Mouse (Mus musculus): ENCODE results near the gene Slc17a7. TPM values are rescaled to one million over a fixed set of nuclear protein-coding genes. Genes with fewer than 3 reads are reported as not detected.
A peak's percentile ranks its signal among the peaks of the same experiment; 100 is the strongest.

Gene Slc17a7
- polyA plus RNA-seq, 2 experiments: 0.18 to 0.58 TPM

- Histone ChIP-seq H3K9ac (ENCODE audit: low read depth, low read length, severe bottlenecking) (no peak overlapping the region), H3K4me2 (replicated peaks; ENCODE audit: low read depth, low read length, severe bottlenecking) (no peak overlapping the region), H3K27me3 (ENCODE audit: control insufficient read depth, insufficient read depth, low read length) (no peaks in the 10 kb centered on the region), H3K4me3 (replicated peaks; ENCODE audit: low read length) (no peak overlapping the region), H3K9me3 (ENCODE audit: control insufficient read depth, low read length) (no peaks in the 10 kb centered on the region), H3K36me3 (ENCODE audit: control insufficient read depth, insufficient read depth, low read length) (peaks cover 97% of the 10 kb centered on the region), H3K27ac (replicated peaks; ENCODE audit: low read depth, low read length) (no peak overlapping the region), H3K4me1 (ENCODE audit: control insufficient read depth, insufficient read depth, low read length) (no peaks in the 10 kb centered on the region)
- WGBS: 94% methylated on average over 7 of the region's 7 CpGs
- no peak for DNase-seq (ENCODE audit: low spot score)
- TF ChIP-seq POLR2A (IDR thresholded peaks at IDR 0.05; ENCODE audit: borderline replicate concordance, extremely low read depth, insufficient read depth, insufficient read length): no peak
- no peak for ATAC-seq (ENCODE audit: low FRiP score, low read depth)
Measured at GRCm38 (mm10) chr7:45224826-45225225, 61.1 kb downstream of the Slc17a7 start.

MicroRNA genes within 50 kb of the gene (microRNA counts, 519-probe panel; counts per million panel counts)
- 2,516 counts per million, percentile 42 among the panel's probes with 10 or more counts for microRNA mmu-miR-150

Small RNA genes lying within 50 kb of the gene (microRNA-seq; reads per million reads assigned to microRNA genes)
- 12.1 reads per million, percentile 23 among the genes with 10 or more reads in this experiment for gene Mir150
- gene Mir5121: 18.5 reads per million, percentile 29 among the genes with 10 or more reads in this experiment
- not detected for gene Mir7055

Other genes starting within 250 kb of the Slc17a7 start
Only the 30 nearest of the 34 such genes appear.
- gene Tsks, start 220.7 kb upstream of the Slc17a7 start, polyA plus RNA-seq (2012; rRNA removed): 0.05 TPM in 1 of 2 replicates, not detected in the other
- 0.14 TPM in 1 of 2 replicates, not detected in the other for gene Tsks, start 220.7 kb upstream of the Slc17a7 start, polyA plus RNA-seq (2014; fragmentation: Nextera tagmentation; extraction: Ambion mirVana)
- gene Cpt1c, start 189.1 kb upstream of the Slc17a7 start, polyA plus RNA-seq (2012; rRNA removed): 78.9 and 115 TPM in 2 replicates
- 26.3 and 33.6 TPM in 2 replicates for gene Cpt1c, start 189.1 kb upstream of the Slc17a7 start, polyA plus RNA-seq (2014; fragmentation: Nextera tagmentation; extraction: Ambion mirVana)
- gene Prmt1, start 177.4 kb upstream of the Slc17a7 start, polyA plus RNA-seq (2012; rRNA removed): 607 and 720 TPM in 2 replicates
- 166 and 187 TPM in 2 replicates for gene Prmt1, start 177.4 kb upstream of the Slc17a7 start, polyA plus RNA-seq (2014; fragmentation: Nextera tagmentation; extraction: Ambion mirVana)
- 142 and 168 TPM in 2 replicates for gene Irf3, start 166.3 kb upstream of the Slc17a7 start, polyA plus RNA-seq (2012; rRNA removed)
- 92.5 and 92.7 TPM in 2 replicates for gene Irf3, start 166.3 kb upstream of the Slc17a7 start, polyA plus RNA-seq (2014; fragmentation: Nextera tagmentation; extraction: Ambion mirVana)
- 81.3 and 104 TPM in 2 replicates for gene Bcl2l12, start 165.2 kb upstream of the Slc17a7 start, polyA plus RNA-seq (2012; rRNA removed)
- 54.9 and 62.9 TPM in 2 replicates for gene Bcl2l12, start 165.2 kb upstream of the Slc17a7 start, polyA plus RNA-seq (2014; fragmentation: Nextera tagmentation; extraction: Ambion mirVana)
- 114 and 135 TPM in 2 replicates for gene Scaf1, start 147.6 kb upstream of the Slc17a7 start, polyA plus RNA-seq (2012; rRNA removed)
- 50.7 and 58.3 TPM in 2 replicates for gene Scaf1, start 147.6 kb upstream of the Slc17a7 start, polyA plus RNA-seq (2014; fragmentation: Nextera tagmentation; extraction: Ambion mirVana)
- 53.8 and 60.9 TPM in 2 replicates for gene Rras, start 146.0 kb upstream of the Slc17a7 start, polyA plus RNA-seq (2012; rRNA removed)
- gene Rras, start 146.0 kb upstream of the Slc17a7 start, polyA plus RNA-seq (2014; fragmentation: Nextera tagmentation; extraction: Ambion mirVana): 42.8 and 43.7 TPM in 2 replicates
- 25.2 and 26.8 TPM in 2 replicates for gene Prr12, start 111.1 kb upstream of the Slc17a7 start, polyA plus RNA-seq (2012; rRNA removed)
- 16.0 and 19.6 TPM in 2 replicates for gene Prr12, start 111.1 kb upstream of the Slc17a7 start, polyA plus RNA-seq (2014; fragmentation: Nextera tagmentation; extraction: Ambion mirVana)
- 82.7 and 86.8 TPM in 2 replicates for gene Nosip, start 101.5 kb upstream of the Slc17a7 start, polyA plus RNA-seq (2012; rRNA removed)
- 68.1 and 69.6 TPM in 2 replicates for gene Nosip, start 101.5 kb upstream of the Slc17a7 start, polyA plus RNA-seq (2014; fragmentation: Nextera tagmentation; extraction: Ambion mirVana)
- gene Prrg2, start 101.3 kb upstream of the Slc17a7 start, polyA plus RNA-seq (2012; rRNA removed): 50.4 and 54.1 TPM in 2 replicates
- gene Prrg2, start 101.3 kb upstream of the Slc17a7 start, polyA plus RNA-seq (2014; fragmentation: Nextera tagmentation; extraction: Ambion mirVana): 18.6 and 21.4 TPM in 2 replicates
- gene Rcn3, start 71.7 kb upstream of the Slc17a7 start, polyA plus RNA-seq (2012; rRNA removed): 679 and 759 TPM in 2 replicates
- 569 and 577 TPM in 2 replicates for gene Rcn3, start 71.7 kb upstream of the Slc17a7 start, polyA plus RNA-seq (2014; fragmentation: Nextera tagmentation; extraction: Ambion mirVana)
- 56.1 and 64.6 TPM in 2 replicates for gene Fcgrt, start 60.1 kb upstream of the Slc17a7 start, polyA plus RNA-seq (2012; rRNA removed)
- 88.4 and 89.0 TPM in 2 replicates for gene Fcgrt, start 60.1 kb upstream of the Slc17a7 start, polyA plus RNA-seq (2014; fragmentation: Nextera tagmentation; extraction: Ambion mirVana)
- 563 and 814 TPM in 2 replicates for gene Rps11, start 39.5 kb upstream of the Slc17a7 start, polyA plus RNA-seq (2012; rRNA removed)
- gene Rps11, start 39.5 kb upstream of the Slc17a7 start, polyA plus RNA-seq (2014; fragmentation: Nextera tagmentation; extraction: Ambion mirVana): 1,719 and 1,751 TPM in 2 replicates
- gene Rpl13a, start 35.2 kb upstream of the Slc17a7 start, polyA plus RNA-seq (2012; rRNA removed): 3,691 and 3,912 TPM in 2 replicates
- 1,718 and 1,777 TPM in 2 replicates for gene Rpl13a, start 35.2 kb upstream of the Slc17a7 start, polyA plus RNA-seq (2014; fragmentation: Nextera tagmentation; extraction: Ambion mirVana)
- gene Gm45713, start 27.7 kb upstream of the Slc17a7 start, polyA plus RNA-seq (2012; rRNA removed): 0.31 TPM in 1 of 2 replicates, not detected in the other
- 0.39 and 1.4 TPM in 2 replicates for gene Gm45713, start 27.7 kb upstream of the Slc17a7 start, polyA plus RNA-seq (2014; fragmentation: Nextera tagmentation; extraction: Ambion mirVana)
- gene Flt3l, start 27.5 kb upstream of the Slc17a7 start, polyA plus RNA-seq (2012; rRNA removed): 12.4 and 18.6 TPM in 2 replicates
- 2.2 and 3.3 TPM in 2 replicates for gene Flt3l, start 27.5 kb upstream of the Slc17a7 start, polyA plus RNA-seq (2014; fragmentation: Nextera tagmentation; extraction: Ambion mirVana)
- 115 and 118 TPM in 2 replicates for gene Pih1d1, start 9.6 kb upstream of the Slc17a7 start, polyA plus RNA-seq (2012; rRNA removed)
- 86.4 and 87.3 TPM in 2 replicates for gene Pih1d1, start 9.6 kb upstream of the Slc17a7 start, polyA plus RNA-seq (2014; fragmentation: Nextera tagmentation; extraction: Ambion mirVana)
- 45.6 and 67.3 TPM in 2 replicates for gene Aldh16a1, start 9.4 kb upstream of the Slc17a7 start, polyA plus RNA-seq (2012; rRNA removed)
- gene Aldh16a1, start 9.4 kb upstream of the Slc17a7 start, polyA plus RNA-seq (2014; fragmentation: Nextera tagmentation; extraction: Ambion mirVana): 40.0 and 47.7 TPM in 2 replicates
- gene Gfy, start 15.6 kb downstream of the Slc17a7 start, polyA plus RNA-seq (2012; rRNA removed): 0.09 and 0.27 TPM in 2 replicates
- gene Gfy, start 15.6 kb downstream of the Slc17a7 start, polyA plus RNA-seq (2014; fragmentation: Nextera tagmentation; extraction: Ambion mirVana): not detected in 2 replicates
- gene Pth2, start 17.0 kb downstream of the Slc17a7 start, polyA plus RNA-seq (2012; rRNA removed): not detected in 2 replicates
- gene Pth2, start 17.0 kb downstream of the Slc17a7 start, polyA plus RNA-seq (2014; fragmentation: Nextera tagmentation; extraction: Ambion mirVana): not detected in 2 replicates
- 1.4 and 1.5 TPM in 2 replicates for gene Ccdc155, start 40.9 kb downstream of the Slc17a7 start, polyA plus RNA-seq (2012; rRNA removed)
- gene Ccdc155, start 40.9 kb downstream of the Slc17a7 start, polyA plus RNA-seq (2014; fragmentation: Nextera tagmentation; extraction: Ambion mirVana): 0.79 and 1.2 TPM in 2 replicates
- gene Dkkl1, start 48.2 kb downstream of the Slc17a7 start, polyA plus RNA-seq (2012; rRNA removed): 3.0 and 4.8 TPM in 2 replicates
- gene Dkkl1, start 48.2 kb downstream of the Slc17a7 start, polyA plus RNA-seq (2014; fragmentation: Nextera tagmentation; extraction: Ambion mirVana): 9.0 and 14.8 TPM in 2 replicates
- 450 and 560 TPM in 2 replicates for gene Tead2, start 51.8 kb downstream of the Slc17a7 start, polyA plus RNA-seq (2012; rRNA removed)
- 143 and 168 TPM in 2 replicates for gene Tead2, start 51.8 kb downstream of the Slc17a7 start, polyA plus RNA-seq (2014; fragmentation: Nextera tagmentation; extraction: Ambion mirVana)
- 4.9 and 6.0 TPM in 2 replicates for gene Cd37, start 75.2 kb downstream of the Slc17a7 start, polyA plus RNA-seq (2012; rRNA removed)
- gene Cd37, start 75.2 kb downstream of the Slc17a7 start, polyA plus RNA-seq (2014; fragmentation: Nextera tagmentation; extraction: Ambion mirVana): 2.6 and 3.7 TPM in 2 replicates
- 0.18 and 0.29 TPM in 2 replicates for gene Slc6a16, start 77.1 kb downstream of the Slc17a7 start, polyA plus RNA-seq (2012; rRNA removed)
- 0.21 TPM in 1 of 2 replicates, not detected in the other for gene Slc6a16, start 77.1 kb downstream of the Slc17a7 start, polyA plus RNA-seq (2014; fragmentation: Nextera tagmentation; extraction: Ambion mirVana)
- gene Slc6a21, start 113.6 kb downstream of the Slc17a7 start, polyA plus RNA-seq (2012; rRNA removed): not detected in 2 replicates
- gene Slc6a21, start 113.6 kb downstream of the Slc17a7 start, polyA plus RNA-seq (2014; fragmentation: Nextera tagmentation; extraction: Ambion mirVana): not detected in 2 replicates
- gene Trpm4, start 169.8 kb downstream of the Slc17a7 start, polyA plus RNA-seq (2012; rRNA removed): 42.6 and 46.1 TPM in 2 replicates
- gene Trpm4, start 169.8 kb downstream of the Slc17a7 start, polyA plus RNA-seq (2014; fragmentation: Nextera tagmentation; extraction: Ambion mirVana): 15.8 TPM in 2 replicates
- 9.5 and 17.9 TPM in 2 replicates for gene Hrc, start 171.3 kb downstream of the Slc17a7 start, polyA plus RNA-seq (2012; rRNA removed)
- 4.1 and 5.9 TPM in 2 replicates for gene Hrc, start 171.3 kb downstream of the Slc17a7 start, polyA plus RNA-seq (2014; fragmentation: Nextera tagmentation; extraction: Ambion mirVana)
- 12.3 and 13.8 TPM in 2 replicates for gene Ppfia3, start 203.1 kb downstream of the Slc17a7 start, polyA plus RNA-seq (2012; rRNA removed)
- 8.4 and 9.0 TPM in 2 replicates for gene Ppfia3, start 203.1 kb downstream of the Slc17a7 start, polyA plus RNA-seq (2014; fragmentation: Nextera tagmentation; extraction: Ambion mirVana)
- 4.1 and 4.7 TPM in 2 replicates for gene Lin7b, start 206.6 kb downstream of the Slc17a7 start, polyA plus RNA-seq (2012; rRNA removed)
- 1.7 and 2.2 TPM in 2 replicates for gene Lin7b, start 206.6 kb downstream of the Slc17a7 start, polyA plus RNA-seq (2014; fragmentation: Nextera tagmentation; extraction: Ambion mirVana)